Mouse (Mus musculus) intestine, embryonic 15.5 days (tissue): ENCODE results near the gene Txnrd3. TPM values are rescaled to one million over a fixed set of nuclear protein-coding genes. Genes with fewer than 3 reads are reported as not detected.
A peak's percentile ranks its signal among the peaks of the same experiment; 100 is the strongest.

Experiments used
- ATAC-seq: fragments of 200-750 bp; cut with Nextera tagmentation; 2 replicates; pipeline ENCODE4 v1.8.0; 2017; ENCODE audit warnings: moderate TSS enrichment, moderate library complexity
- H3K27ac ChIP-seq: fragments of 300-500 bp; sonication (generic); 2 replicates; pipeline ENCODE4 v1.5.1; 2015; ENCODE audit warnings: mild to moderate bottlenecking, inconsistent platforms
- H3K27me3 ChIP-seq: fragments of 300-500 bp; sonication (generic); replicated peaks from 2 replicates; pipeline ENCODE4 v1.6.1; 2015; ENCODE audit warnings: inconsistent platforms
- H3K36me3 ChIP-seq: fragments of 300-500 bp; sonication (generic); 2 replicates; pipeline ENCODE4 v1.6.1; 2015; ENCODE audit warnings: inconsistent platforms
- H3K4me1 ChIP-seq: fragments of 300-500 bp; sonication (generic); replicated peaks from 2 replicates; pipeline ENCODE4 v1.6.1; 2015; ENCODE audit warnings: inconsistent platforms
- H3K4me2 ChIP-seq: fragments of 300-500 bp; sonication (generic); replicated peaks from 2 replicates; pipeline ENCODE4 v1.6.1; 2015; ENCODE audit warnings: mild to moderate bottlenecking, inconsistent platforms
- H3K4me3 ChIP-seq: fragments of 300-500 bp; sonication (generic); replicated peaks from 2 replicates; pipeline ENCODE4 v1.5.1; 2015; ENCODE audit warnings: inconsistent platforms
- H3K9ac ChIP-seq: fragments of 300-500 bp; sonication (generic); 2 replicates; pipeline ENCODE4 v1.6.1; 2015; ENCODE audit warnings: inconsistent platforms
- H3K9me3 ChIP-seq: fragments of 300-500 bp; sonication (generic); 2 replicates; pipeline ENCODE4 v1.6.1; 2016; ENCODE audit warnings: inconsistent platforms
- WGBS: fragments of 180-500 bp; shearing (Covaris S2); methylation state at CpG from one replicate; pipeline ENCODE4 v1.1.7; 2015; 5-methylcytosine and 5-hydroxymethylcytosine counted together
- polyA plus RNA-seq: library from polyadenylated mRNA; unstranded; fragments of >200 nt; fragmentation: Nextera tagmentation; extraction: Ambion mirVana; gene quantifications from 2 replicates; pipeline ENCODE4 v1.2.1, GENCODE M21; 2015

The Txnrd3 gene
- polyA plus RNA-seq, 1 experiment from 2014 or later: 8.8 TPM

DNA sequence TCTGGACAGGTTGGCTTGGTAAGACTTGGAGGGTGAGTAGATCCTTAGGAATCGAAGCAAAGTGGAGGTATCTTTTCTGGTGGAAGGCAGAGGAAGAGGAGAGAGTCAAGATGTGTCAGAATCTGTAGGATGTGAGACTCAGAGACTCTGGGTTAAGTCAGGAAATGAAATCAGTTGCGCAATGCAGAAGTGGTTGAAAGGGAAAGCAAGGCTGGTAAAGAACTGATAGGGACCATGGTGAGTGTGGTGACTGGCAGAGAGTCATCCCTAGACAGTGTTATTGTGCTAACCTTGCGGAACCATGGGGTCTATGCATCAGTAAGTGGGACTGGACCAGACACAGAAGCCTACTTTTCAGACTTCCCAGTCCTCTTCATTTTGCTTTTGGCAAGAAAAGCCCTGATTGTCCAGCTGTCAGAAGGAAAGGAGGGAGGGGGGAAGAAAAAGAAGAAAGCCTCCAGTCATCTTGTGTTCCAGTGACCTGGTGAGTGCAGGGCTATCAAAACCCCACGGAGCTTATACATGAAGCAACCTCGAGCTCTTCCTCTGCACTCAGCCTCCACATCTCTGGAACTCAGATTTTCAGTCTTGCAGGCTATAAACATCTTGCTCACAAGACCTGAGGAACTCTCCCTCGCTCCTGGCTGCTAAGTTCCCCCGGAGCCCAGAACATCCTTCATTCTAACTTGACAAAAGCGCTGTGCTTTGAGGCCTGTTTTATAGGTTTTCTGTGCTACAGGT, 15.6 kb upstream of the Txnrd3 start:
- Histone ChIP-seq H3K4me3 (no peak overlapping the region), H3K27ac (no peak overlapping the region), H3K9ac (no peak overlapping the region), H3K9me3 (no peaks in the 10 kb centered on the region), H3K27me3 (no peaks in the 10 kb centered on the region), H3K36me3 (no peaks in the 10 kb centered on the region), H3K4me1 (peaks cover 3% of the 10 kb centered on the region), H3K4me2 (no peak overlapping the region)
- WGBS: 45% methylated on average over 8 of the region's 8 CpGs
- no peak for ATAC-seq

DNA sequence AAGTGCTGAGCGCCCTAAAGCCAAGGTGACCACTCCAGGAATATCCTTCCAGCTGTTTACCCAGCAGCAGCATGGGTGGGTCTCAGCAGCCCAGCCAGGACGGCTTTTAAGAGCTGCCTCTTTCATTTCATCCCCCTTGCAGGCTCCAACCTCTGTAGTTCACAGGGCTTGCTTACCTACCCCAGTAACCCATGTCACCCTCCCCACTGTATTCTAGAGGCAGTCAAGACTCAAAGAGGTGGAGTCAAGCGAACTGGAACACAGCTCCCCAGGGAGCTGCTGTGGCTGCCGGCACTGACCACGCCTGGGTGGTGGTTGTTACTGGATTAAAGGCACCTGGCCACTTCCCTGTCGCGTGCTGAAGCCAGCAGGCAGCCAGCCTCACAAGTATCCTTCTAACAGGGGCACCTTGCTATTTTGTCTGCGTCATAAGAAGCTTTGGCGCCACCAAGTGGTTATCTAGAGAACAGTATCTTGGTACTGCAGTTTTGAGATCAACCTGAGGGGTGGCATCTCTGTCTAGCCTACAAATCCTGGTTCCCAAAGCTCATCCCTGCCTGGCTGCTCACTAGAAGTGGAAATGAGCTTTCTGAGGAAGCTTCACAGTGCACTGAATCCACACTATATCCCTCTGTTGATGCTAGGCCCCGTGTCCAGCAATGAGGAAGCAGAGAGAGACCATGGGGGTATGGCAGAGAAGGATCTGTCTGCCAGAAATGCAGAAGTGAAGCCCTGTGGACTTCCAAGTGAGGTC, 11.8 kb upstream of the Txnrd3 start:
- no peaks in the 10 kb centered on the region for H3K36me3 ChIP-seq
- no peaks in the 10 kb centered on the region for H3K27me3 ChIP-seq
- ATAC-seq: peak; percentile 84
- no peak overlapping the region for H3K9ac ChIP-seq
- no peaks in the 10 kb centered on the region for H3K9me3 ChIP-seq
- 0 out of 2 replicates have a peak overlapping the region, but pooled peaks have one; percentile 32 for H3K4me2 ChIP-seq
- WGBS: 11% methylated on average over 10 of the region's 10 CpGs
- H3K4me3 ChIP-seq: no peak overlapping the region
- peaks cover 3% of the 10 kb centered on the region for H3K4me1 ChIP-seq
- no peak overlapping the region for H3K27ac ChIP-seq

DNA sequence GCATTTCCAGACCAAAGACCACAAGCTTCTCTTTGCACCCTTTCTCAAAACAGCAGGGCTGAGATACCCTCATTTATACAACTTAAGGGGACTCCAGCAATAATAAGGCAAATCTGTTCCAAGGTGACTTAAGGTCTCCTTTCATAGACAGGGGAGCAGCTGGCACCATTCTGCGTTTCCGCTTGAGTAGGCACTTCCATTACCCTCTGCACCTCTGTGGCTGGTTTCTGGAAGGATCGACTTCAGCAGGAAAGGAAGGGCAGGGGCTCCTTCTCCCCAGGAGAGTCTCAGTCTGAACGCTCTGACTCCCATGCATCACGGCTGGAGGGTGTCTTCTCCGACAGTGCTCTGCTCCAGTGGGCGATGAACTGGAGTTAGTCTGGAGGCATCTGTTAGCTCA, 10.7 kb upstream of the Txnrd3 start:
- no peaks in the 10 kb centered on the region for H3K36me3 ChIP-seq
- no peaks in the 10 kb centered on the region for H3K27me3 ChIP-seq
- no peak overlapping the region for H3K9ac ChIP-seq
- 74% methylated on average over 7 of the region's 7 CpGs for WGBS
- H3K27ac ChIP-seq: no peak overlapping the region
- H3K9me3 ChIP-seq: no peaks in the 10 kb centered on the region
- no peak for ATAC-seq
- no peak overlapping the region for H3K4me3 ChIP-seq
- H3K4me2 ChIP-seq: no peak overlapping the region
- H3K4me1 ChIP-seq: peaks cover 3% of the 10 kb centered on the region

DNA sequence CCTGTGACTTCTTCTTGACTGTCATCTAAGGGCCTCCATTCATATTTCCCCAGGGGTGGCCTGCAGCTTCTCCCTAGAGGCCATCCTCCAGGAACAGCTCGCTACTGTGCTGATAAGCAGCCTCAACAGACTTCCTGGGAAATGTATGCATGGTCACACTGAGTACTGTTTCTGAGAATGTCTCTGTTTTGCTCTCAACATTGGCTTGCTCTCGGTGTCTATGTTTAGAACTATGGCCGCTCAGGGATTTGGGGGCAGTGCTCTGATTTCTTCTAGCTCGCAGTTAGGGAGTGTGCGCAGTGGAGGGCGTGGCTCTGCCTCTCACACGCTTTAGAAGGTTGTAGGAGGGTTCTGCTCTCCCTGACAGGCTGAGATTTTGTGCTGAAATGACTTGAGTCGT, 9.4 kb upstream of the Txnrd3 start:
- 30% methylated on average over 8 of the region's 8 CpGs for WGBS
- Histone ChIP-seq H3K9me3 (no peaks in the 10 kb centered on the region), H3K4me2 (no peak overlapping the region), H3K4me3 (no peak overlapping the region), H3K27ac (no peak overlapping the region), H3K27me3 (no peaks in the 10 kb centered on the region), H3K9ac (no peak overlapping the region), H3K36me3 (no peaks in the 10 kb centered on the region), H3K4me1 (peaks cover 3% of the 10 kb centered on the region)
- no peak for ATAC-seq

DNA sequence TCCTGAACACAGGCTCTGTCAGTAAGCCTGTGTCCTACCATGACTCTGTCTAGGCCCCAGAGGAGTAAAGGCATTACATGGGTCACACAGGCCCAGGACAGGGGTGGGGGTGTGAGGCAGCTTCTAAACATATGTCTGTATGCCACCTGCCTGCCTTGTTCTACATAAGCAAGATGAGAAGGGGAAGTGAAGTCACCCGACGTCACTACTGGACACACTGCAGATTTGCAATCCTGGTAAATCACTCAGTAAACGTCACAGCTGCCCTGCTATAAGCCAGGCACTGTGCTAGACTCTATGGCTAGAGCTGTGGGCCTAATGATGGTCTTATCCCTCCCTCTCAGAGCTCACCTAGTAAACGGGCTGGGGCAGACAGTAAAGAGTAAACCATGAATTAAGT, 5.8 kb upstream of the Txnrd3 start:
- Histone ChIP-seq H3K36me3 (no peaks in the 10 kb centered on the region), H3K4me1 (no peaks in the 10 kb centered on the region), H3K4me2 (no peak overlapping the region), H3K27me3 (no peaks in the 10 kb centered on the region), H3K27ac (no peak overlapping the region), H3K9me3 (no peaks in the 10 kb centered on the region), H3K9ac (no peak overlapping the region), H3K4me3 (no peak overlapping the region)
- ATAC-seq: no peak
- WGBS: 62% methylated on average over 4 of the region's 4 CpGs

DNA sequence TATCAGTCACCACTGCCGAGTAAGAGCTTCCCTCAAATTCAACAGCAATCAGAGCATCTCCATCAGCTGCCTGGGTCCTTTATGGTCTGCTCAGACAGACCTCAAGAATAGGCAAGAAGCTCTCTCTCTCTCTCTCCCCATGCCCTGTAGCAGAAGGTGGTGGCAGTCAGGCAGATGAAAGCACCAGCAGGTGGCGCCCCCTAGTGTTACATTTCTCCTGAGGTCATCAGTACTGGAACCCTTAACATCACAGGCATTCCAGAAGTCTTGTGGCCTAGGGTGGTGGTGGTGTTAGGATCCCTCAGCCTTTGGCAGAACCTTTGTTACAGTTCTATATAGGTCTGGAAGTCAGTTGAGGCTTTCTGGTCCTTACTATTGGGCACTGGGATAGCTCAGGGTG, 4.8 kb upstream of the Txnrd3 start:
- Histone ChIP-seq H3K27me3 (no peaks in the 10 kb centered on the region), H3K9ac (no peak overlapping the region), H3K27ac (no peak overlapping the region), H3K36me3 (no peaks in the 10 kb centered on the region), H3K4me2 (no peak overlapping the region), H3K9me3 (no peaks in the 10 kb centered on the region), H3K4me3 (no peak overlapping the region), H3K4me1 (no peaks in the 10 kb centered on the region)
- ATAC-seq: no peak
- WGBS: 32% methylated on average over 2 of the region's 2 CpGs

DNA sequence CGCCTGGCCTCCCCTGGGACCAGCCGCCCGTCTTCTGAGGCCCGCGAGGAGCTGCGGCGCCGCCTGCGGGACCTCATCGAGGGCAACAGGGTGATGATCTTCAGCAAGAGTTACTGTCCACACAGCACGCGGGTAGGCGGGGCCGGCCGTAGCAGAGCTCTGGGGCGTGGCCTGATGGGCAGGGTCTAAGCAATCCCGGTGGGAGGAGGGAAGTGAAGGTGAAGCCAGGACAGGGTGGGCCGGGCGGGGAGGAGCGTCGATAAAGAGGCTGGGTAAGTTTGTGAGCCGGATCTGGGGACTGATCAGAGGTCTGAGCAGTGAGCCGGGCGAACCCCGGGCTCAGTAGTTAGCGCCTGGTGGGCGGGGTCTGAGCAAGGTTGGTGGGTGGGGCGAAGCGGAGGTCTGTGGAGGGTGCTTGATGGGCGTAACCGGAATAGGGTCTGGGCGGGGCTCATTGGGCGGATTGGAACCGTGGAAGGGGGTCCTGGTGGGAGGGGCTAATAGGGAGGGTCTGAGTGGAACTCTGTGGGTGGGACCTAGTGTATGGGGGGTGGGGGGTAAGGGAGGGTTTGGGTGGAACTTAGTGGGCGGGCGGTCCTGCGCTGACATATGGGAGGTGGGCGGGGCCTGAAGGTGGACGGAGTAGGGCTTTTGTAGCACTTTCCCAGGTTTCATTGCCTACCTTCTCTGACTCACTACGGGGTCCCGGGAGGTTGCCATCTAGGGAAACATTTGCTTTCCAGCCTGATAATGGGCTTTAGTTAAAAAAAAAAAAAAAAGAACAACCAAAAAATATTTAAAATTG, 685 bp downstream of the Txnrd3 start:
- ATAC-seq: peak; percentile 97
- no peaks in the 10 kb centered on the region for H3K9me3 ChIP-seq
- H3K27me3 ChIP-seq: no peaks in the 10 kb centered on the region
- H3K27ac ChIP-seq: peak overlapping the region; percentile 94
- H3K4me2 ChIP-seq: peak overlapping the region; percentile 95
- peak overlapping the region; percentile 71 for H3K4me3 ChIP-seq
- under 1% methylated on average over 41 of the region's 41 CpGs for WGBS
- H3K36me3 ChIP-seq: no peaks in the 10 kb centered on the region
- no peaks in the 10 kb centered on the region for H3K4me1 ChIP-seq
- H3K9ac ChIP-seq: peak overlapping the region; percentile 66

DNA sequence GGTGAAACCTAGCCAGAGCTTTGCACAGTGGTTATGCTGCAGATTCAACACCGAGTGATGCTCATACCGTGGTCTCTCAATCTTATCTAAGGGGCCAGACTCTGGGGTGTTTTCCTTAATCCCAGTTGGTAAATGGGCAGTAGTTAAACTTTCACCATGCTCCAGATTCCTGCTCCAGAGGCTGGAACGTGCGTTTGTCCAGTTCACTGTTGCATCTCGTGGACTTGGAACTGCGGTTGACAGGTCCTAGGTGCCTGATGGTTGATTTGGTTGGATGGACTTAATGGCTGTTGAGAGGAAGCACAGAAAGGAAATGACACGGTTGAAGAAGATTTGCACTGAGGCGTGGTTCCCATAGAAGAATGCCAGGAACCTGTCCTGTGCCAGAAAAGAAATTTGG, 6.1 kb downstream of the Txnrd3 start:
- ATAC-seq: no peak
- H3K27ac ChIP-seq: no peak overlapping the region
- no peaks in the 10 kb centered on the region for H3K9me3 ChIP-seq
- WGBS: 79% methylated on average over 8 of the region's 8 CpGs
- no peaks in the 10 kb centered on the region for H3K36me3 ChIP-seq
- H3K4me3 ChIP-seq: no peak overlapping the region
- H3K27me3 ChIP-seq: no peaks in the 10 kb centered on the region
- no peak overlapping the region for H3K4me2 ChIP-seq
- no peaks in the 10 kb centered on the region for H3K4me1 ChIP-seq
- H3K9ac ChIP-seq: no peak overlapping the region

DNA sequence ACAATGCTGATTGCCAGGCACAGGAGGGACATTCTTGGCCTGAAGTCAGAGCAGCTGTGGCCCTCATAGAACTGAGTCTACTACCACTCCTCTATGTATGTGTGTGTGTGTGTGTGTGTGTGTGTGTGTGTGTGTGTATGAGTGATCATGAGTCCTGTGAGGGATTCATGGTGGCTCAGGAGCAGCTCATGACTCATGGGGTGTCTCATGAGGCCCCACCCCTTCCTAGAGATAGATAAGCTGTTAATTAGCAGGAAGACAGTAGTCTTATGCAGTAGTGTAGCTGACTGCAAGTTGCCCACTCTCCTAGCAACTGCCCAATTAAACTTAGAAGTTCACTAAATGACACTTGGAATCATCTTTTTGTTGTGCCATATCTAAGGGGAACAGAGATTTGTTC, 8.0 kb downstream of the Txnrd3 start:
- Histone ChIP-seq H3K4me2 (no peak overlapping the region), H3K36me3 (no peaks in the 10 kb centered on the region), H3K9me3 (no peaks in the 10 kb centered on the region), H3K27me3 (no peaks in the 10 kb centered on the region), H3K4me1 (no peaks in the 10 kb centered on the region), H3K27ac (no peak overlapping the region), H3K4me3 (no peak overlapping the region), H3K9ac (no peak overlapping the region)
- no peak for ATAC-seq

DNA sequence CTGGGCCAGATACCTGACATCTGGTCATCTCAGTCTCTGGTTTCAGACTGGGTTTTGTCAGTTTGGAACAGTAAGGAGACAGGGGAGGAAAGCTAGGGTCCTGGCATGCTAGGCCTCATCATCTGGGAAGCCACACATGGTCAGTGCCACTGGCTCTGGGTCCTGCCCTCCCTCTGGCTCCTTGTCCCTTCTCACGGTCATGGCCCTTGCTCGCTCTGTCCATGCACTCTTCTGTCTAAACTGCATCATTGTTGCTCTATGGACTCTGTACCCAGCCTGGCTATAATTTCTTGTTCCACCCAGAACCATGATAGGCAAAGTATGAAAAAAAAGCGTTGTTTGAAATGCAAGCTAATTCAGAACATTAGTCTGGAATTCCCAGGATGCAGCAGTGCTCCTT, 11.2 kb downstream of the Txnrd3 start:
- Histone ChIP-seq H3K9me3 (no peaks in the 10 kb centered on the region), H3K27ac (no peak overlapping the region), H3K4me2 (no peak overlapping the region), H3K36me3 (no peaks in the 10 kb centered on the region), H3K4me1 (no peaks in the 10 kb centered on the region), H3K27me3 (no peaks in the 10 kb centered on the region), H3K4me3 (no peak overlapping the region), H3K9ac (no peak overlapping the region)
- ATAC-seq: no peak
- 93% methylated on average over 3 of the region's 3 CpGs for WGBS

DNA sequence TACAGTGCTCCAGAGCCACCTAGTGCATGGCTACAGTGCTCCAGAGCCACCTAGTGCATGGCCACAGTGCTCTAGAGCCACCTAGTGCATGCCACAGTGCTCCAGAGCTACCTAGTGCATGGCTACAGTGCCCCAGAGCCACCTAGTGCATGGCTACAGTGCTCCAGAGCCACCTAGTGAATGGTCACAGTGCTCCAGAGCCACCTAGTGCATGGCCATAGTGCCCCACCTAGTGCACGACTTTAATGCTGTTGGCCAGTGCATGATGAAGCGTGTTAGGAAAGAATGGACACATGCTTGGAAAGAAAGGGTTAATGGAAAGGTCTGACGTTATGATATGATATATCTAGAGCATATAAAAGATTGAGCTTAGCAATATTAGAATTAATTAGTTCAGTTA, 14.6 kb downstream of the Txnrd3 start:
- Histone ChIP-seq H3K27ac (no peak overlapping the region), H3K9ac (no peak overlapping the region), H3K9me3 (no peaks in the 10 kb centered on the region), H3K36me3 (no peaks in the 10 kb centered on the region), H3K4me3 (no peak overlapping the region), H3K4me1 (no peaks in the 10 kb centered on the region), H3K27me3 (no peaks in the 10 kb centered on the region), H3K4me2 (no peak overlapping the region)
- 74% methylated on average over 3 of the region's 3 CpGs for WGBS
- no peak for ATAC-seq

DNA sequence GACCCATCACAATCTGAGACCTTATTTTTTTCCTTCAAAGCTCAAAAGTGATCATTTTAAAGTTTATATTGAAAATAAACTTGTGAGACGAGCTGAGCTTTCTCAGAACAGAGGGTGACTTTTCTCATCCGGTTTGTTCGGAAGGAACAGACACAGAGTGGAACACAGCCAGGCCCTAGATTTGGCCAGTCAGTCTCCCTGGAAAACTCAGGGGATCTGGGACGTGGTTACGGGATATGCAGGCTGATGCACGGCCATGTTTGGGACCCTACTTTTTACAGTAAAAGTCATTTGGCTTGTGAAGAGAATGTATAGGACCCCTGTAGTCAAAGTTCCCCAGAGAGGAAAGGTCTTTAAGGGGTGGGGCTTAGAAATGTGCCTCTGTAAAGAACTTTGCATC, 15.1 kb downstream of the Txnrd3 start:
- Histone ChIP-seq H3K4me2 (no peak overlapping the region), H3K27me3 (no peaks in the 10 kb centered on the region), H3K9ac (no peak overlapping the region), H3K4me3 (no peak overlapping the region), H3K9me3 (no peaks in the 10 kb centered on the region), H3K4me1 (no peaks in the 10 kb centered on the region), H3K36me3 (no peaks in the 10 kb centered on the region), H3K27ac (no peak overlapping the region)
- WGBS: 79% methylated on average over 6 of the region's 6 CpGs
- ATAC-seq: no peak
